Comparison of ENCODE assay signal across 9 mouse cellular contexts in the genomic region with DNA sequence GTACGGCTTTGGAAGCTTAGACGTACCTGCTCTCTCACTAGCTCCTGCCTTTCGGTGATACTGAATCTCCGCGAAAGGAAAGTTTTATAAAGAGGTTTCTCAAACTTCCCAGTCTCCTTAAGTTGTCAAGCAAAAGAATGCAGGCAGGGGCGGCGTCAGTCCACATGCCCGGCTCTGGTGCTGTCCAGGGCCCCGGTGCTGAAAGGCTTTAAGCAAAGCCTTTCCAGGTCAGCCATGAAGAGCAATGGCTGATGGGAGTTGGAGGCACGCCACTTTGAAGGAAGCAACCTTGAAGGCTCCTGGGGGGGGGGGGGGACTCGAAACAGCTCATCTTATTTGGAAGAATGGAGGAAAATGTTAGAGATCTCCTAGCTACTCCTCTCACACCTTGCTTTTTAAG. TPM values are rescaled to one million over a fixed set of nuclear protein-coding genes. Genes with fewer than 3 reads are reported as not detected.
DNase-seq lines count a peak whose midpoint lies in the region; ATAC-seq and TF ChIP-seq lines count a peak whose summit lies in the region.
"Had no signal": no experiment of that assay in that cellular context is flagged by ENCODE, and none has a peak within 500 bp of the region (broad histone marks: within the 10 kb centered on the region; RNA-seq: fewer than 3 reads in every experiment).

No protein-coding gene starts in this region.

- H3K9me3 ChIP-seq in midbrain, embryonic 10.5 days (replicated peaks): no peaks in the 10 kb centered on the region
- H3K9me3 ChIP-seq in midbrain, postnatal 0 days (ENCODE audit: low read length): no peaks in the 10 kb centered on the region
- no peaks in the 10 kb centered on the region for H3K9me3 ChIP-seq in embryonic facial prominence, embryonic 14.5 days (ENCODE audit: control insufficient read depth, low read length)

- H3K4me2 ChIP-seq in midbrain, postnatal 0 days (ENCODE audit: low read depth, low read length, poor library complexity, severe bottlenecking): no peak overlapping the region
- H3K4me2 ChIP-seq in embryonic facial prominence, embryonic 14.5 days (ENCODE audit: low read depth, low read length): no peak overlapping the region

- no peak overlapping the region for H3K4me3 ChIP-seq in midbrain, embryonic 10.5 days
- no peak overlapping the region for H3K4me3 ChIP-seq in midbrain, postnatal 0 days (ENCODE audit: low read depth, low read length)
- no peak overlapping the region for H3K4me3 ChIP-seq in embryonic facial prominence, embryonic 14.5 days (ENCODE audit: low read depth, low read length)
- H3K4me3 ChIP-seq: erythroblast, embryonic 14.5 days had no signal

- no peak overlapping the region for H3K27ac ChIP-seq in midbrain, embryonic 10.5 days (replicated peaks)
- no peak overlapping the region for H3K27ac ChIP-seq in midbrain, postnatal 0 days (ENCODE audit: low read depth, low read length)
- H3K27ac ChIP-seq in embryonic facial prominence, embryonic 14.5 days (replicated peaks; ENCODE audit: low read depth, low read length): no peak overlapping the region
- H3K27ac ChIP-seq: liver, embryonic 14.5 days had no signal

- H3K4me1 ChIP-seq in midbrain, embryonic 10.5 days: peaks cover 19% of the 10 kb centered on the region
- H3K4me1 ChIP-seq in midbrain, postnatal 0 days (ENCODE audit: insufficient read depth, low read length): no peaks in the 10 kb centered on the region
- H3K4me1 ChIP-seq in embryonic facial prominence, embryonic 14.5 days (ENCODE audit: control insufficient read depth, insufficient read depth, low read length): no peaks in the 10 kb centered on the region

- no peak for ATAC-seq in midbrain, postnatal 0 days (ENCODE audit: low FRiP score)
- ATAC-seq in embryonic facial prominence, embryonic 14.5 days (ENCODE audit: low read depth): no peak
- no peak for ATAC-seq in cerebellum, adult (ENCODE audit: insufficient number of reproducible peaks, low FRiP score, low TSS enrichment)

- WGBS in midbrain, embryonic 10.5 days: 20% methylated on average over 11 of the region's 11 CpGs
- 26% methylated on average over 11 of the region's 11 CpGs for WGBS in midbrain, postnatal 0 days
- WGBS in embryonic facial prominence, embryonic 14.5 days: 16% methylated on average over 11 of the region's 11 CpGs

- H3K36me3 ChIP-seq in midbrain, embryonic 10.5 days: no peaks in the 10 kb centered on the region
- H3K36me3 ChIP-seq in midbrain, postnatal 0 days (ENCODE audit: insufficient read depth, low read length): no peaks in the 10 kb centered on the region
- no peaks in the 10 kb centered on the region for H3K36me3 ChIP-seq in embryonic facial prominence, embryonic 14.5 days (ENCODE audit: control insufficient read depth, insufficient read depth, low read length)

- no peak overlapping the region for H3K9ac ChIP-seq in midbrain, postnatal 0 days (replicated peaks; ENCODE audit: low read length, poor library complexity, severe bottlenecking)
- no peak overlapping the region for H3K9ac ChIP-seq in embryonic facial prominence, embryonic 14.5 days (ENCODE audit: low read depth, low read length)
- H3K9ac ChIP-seq: liver, embryonic 14.5 days had no signal

- H3K27me3 ChIP-seq in midbrain, embryonic 10.5 days (ENCODE audit: low read depth, poor library complexity, severe bottlenecking): no peaks in the 10 kb centered on the region
- H3K27me3 ChIP-seq in midbrain, postnatal 0 days (ENCODE audit: insufficient read depth, low read length): no peaks in the 10 kb centered on the region
- H3K27me3 ChIP-seq in embryonic facial prominence, embryonic 14.5 days (replicated peaks; ENCODE audit: control insufficient read depth, insufficient read depth, low read length): no peaks in the 10 kb centered on the region

- DNase-seq in midbrain, embryonic 10.5 days (ENCODE audit: low spot score): peak; percentile 59
- DNase-seq in midbrain, postnatal 0 days (ENCODE audit: low spot score): no peak
- DNase-seq in adrenal gland, postnatal 14 days: peak; percentile 74
- DNase-seq in embryonic facial prominence, embryonic 14.5 days (ENCODE audit: low spot score): peak; percentile 76
- peak; percentile 36 for DNase-seq in ovary, postnatal 14 days (ENCODE audit: low spot score)
- no peak for DNase-seq in urinary bladder, postnatal 10 days (ENCODE audit: low spot score)

- TF ChIP-seq CTCF in midbrain, postnatal 0 days (IDR thresholded peaks at IDR 0.05): no peak

RNA-seq across cellular contexts. Expression of gene Crtac1, which starts 34.3 kb away (rescaled TPM):
- polyA plus RNA-seq in midbrain, embryonic 10.5 days (2016; fragmentation: Nextera tagmentation; extraction: Ambion mirVana): 2.1 and 4.2 TPM in 2 replicates
- 21.1 and 22.0 TPM in 2 replicates for total RNA-seq in midbrain, postnatal 0 days (2014; rRNA removed)
- polyA plus RNA-seq in midbrain, postnatal 0 days (2015; fragmentation: Nextera tagmentation; extraction: Ambion mirVana): 40.7 and 41.6 TPM in 2 replicates
- 0.37 and 1.1 TPM in 2 replicates for total RNA-seq in adrenal gland, postnatal 14 days (2021)
- 7.6 and 8.6 TPM in 2 replicates for polyA plus RNA-seq in embryonic facial prominence, embryonic 14.5 days (2014; fragmentation: Nextera tagmentation; extraction: Ambion mirVana)
- polyA plus RNA-seq: erythroblast, embryonic 14.5 days had no signal

Comparison
In these comparisons a context has a peak if more than half of its experiments do, and no peak if none do; other contexts are left out.
1. DNase-seq: peak in midbrain, embryonic 10.5 days (single experiment), adrenal gland, postnatal 14 days (single experiment), embryonic facial prominence, embryonic 14.5 days (single experiment) and ovary, postnatal 14 days (single experiment); none in midbrain, postnatal 0 days (single experiment) and urinary bladder, postnatal 10 days (single experiment).